Mouse (Mus musculus): ENCODE measurements around the gene Cd6.

The Cd6 gene

DNA sequence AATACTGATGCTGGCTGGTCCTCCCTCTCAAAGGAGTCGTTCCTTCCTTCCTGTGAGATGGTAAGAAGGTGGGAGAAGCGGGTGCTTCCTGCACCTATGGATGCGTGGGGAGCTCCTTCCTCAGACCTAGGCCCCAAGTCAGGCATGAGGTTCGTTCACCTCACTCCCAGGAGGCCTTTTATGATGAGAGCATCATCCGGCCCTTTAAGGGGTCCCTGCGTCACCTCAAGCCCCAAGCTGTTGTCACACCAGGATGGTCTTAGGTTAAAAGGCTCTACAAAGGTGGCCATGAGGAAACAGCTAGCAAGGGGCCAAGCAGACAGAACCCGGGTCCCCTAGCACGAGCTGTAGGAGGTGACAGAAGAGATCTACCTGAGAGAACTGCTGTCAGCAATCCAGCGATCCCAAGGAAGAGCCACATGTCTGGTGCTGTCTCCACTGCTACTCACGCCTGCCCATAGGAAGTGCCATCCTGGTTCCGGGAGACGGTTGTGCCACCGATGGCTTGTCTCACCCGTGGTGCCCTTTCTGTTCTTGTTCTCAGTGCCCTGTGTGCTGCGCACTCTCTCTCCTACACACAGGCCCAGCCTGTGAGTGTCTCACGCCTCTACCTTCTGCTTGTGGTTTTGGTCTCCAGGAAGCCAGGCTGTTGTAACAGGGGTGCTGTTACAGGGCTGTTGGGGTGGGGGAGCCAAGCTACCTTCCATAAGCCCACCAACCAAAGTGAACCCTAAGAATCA, at the start of gene Cd6:
Gene Cd6 (minus strand): TSS at position 623 of the 740 bp plus-strand sequence.
- DNase-seq (ENCODE audit: low read depth, low spot score) = no peak

DNA sequence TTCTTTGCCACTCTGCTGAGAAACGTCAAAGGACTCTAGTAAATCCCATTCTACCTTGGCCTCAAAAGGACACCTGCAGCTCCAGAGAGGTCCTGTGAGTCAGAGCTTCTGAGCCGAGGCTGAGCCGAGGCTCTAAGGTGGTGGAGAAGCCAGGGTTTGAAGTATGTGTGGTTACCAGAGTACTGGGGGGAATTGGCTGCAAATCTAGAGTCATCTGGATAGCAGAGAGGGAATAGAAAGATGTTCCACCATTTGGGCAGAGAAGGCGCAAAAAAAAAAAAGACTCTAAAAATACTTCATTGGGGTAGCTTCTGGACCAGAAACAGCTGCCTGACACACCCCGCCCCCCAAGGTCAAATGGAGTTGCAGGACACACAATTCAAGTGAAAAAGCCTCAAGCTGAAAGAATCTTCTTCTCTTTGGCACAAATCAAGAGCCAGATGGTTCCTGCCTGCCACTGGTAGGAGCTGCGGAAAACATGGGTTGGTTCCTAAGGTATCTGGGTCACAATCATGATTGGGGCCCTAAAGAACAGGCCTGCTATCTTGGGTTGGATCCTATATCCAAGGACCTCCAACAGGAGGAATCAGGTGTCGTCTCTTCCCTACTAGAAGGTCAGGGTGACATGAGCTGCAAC, 48.5 kb upstream of the Cd6 start:
- no peak for DNase-seq (ENCODE audit: low read depth, low spot score)

DNA sequence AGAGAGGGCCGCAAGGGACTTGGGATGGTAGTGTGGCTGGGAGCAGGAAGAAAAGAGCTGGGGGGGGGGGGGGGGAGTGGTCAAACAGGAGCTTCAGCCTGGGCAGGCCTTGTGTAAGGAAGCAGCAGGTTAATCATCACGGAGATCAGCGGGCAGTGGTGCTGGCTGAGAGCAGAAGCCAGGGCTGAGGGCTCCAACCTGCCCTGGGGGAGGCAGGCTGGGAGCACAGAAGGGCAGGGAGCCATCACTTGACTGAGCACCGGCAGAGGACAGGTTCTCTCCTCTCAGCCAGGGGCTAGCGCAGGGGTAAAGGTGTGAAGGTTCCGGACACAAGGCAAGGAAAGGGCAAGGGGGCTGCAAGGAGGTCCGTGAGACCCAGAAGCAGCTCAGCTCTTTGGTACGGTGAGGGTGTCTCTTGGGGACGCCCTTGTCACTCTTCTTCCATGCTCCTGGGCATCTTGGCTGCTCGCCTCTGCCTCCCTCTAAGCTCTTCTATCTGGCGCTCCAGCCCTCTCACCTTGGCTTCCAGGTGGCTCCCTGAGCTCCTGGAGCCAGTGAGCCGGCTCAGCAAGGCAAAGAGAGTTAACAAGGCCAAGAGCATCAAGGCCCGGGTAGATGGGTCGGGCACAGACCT, 41.6 kb upstream of the Cd6 start:
- DNase-seq (ENCODE audit: low read depth, low spot score) = no peak

DNA sequence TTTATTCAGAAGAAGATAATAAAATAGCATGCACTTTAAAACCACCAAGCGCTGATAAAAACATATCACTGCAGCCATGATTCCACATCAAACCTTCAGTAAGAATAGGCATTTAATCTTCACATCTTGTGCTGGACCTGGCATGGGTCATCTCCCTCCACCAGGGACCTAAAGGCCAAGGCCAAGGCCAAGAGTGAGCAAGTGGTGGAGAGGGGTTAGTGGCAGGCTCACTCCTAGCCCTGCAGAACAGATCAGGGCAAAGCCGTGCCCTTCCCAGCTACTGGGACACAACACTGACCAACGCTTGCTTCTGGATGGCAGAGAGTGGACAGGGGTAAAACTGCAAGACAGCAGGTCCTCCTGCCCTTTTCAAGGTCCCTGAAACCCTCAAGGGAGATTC, 40.8 kb upstream of the Cd6 start:
- DNase-seq (ENCODE audit: low read depth, low spot score) = no peak

DNA sequence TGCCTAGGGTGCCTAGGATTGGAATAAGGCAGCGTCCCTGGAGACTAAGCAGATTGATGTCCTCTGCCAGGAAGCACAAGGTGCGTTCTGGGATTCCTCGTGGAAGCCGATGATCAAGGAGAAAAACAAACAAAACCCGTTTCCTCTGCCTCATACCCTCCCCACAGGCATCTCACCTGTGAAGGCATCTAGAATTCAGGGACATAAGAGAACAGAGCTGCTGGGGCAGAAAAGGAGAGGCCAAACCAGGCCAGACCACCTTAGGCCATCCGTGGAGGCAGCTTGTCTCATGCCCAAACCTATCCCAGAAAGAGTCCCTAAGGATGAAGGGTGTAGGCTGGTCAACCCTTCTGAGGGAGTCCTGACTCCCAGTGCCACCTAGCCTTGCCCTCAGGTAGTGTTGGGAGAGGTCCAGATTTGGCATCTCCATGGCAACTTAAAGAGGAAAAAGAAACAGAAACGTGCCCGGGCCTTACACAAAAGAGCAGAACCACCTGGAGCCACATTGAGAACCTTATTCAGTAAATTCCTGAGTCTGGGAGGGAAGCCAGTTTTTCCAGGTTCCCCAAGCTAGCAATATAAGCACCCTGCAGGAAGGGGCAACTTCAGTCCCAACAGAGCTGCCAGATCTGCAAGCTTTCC, 40.1 kb upstream of the Cd6 start, which contains the start of gene Tmem132a:
Gene Tmem132a (minus strand): TSS at position 55 of the 642 bp plus-strand sequence.
- DNase-seq (ENCODE audit: low read depth, low spot score) = no peak

DNA sequence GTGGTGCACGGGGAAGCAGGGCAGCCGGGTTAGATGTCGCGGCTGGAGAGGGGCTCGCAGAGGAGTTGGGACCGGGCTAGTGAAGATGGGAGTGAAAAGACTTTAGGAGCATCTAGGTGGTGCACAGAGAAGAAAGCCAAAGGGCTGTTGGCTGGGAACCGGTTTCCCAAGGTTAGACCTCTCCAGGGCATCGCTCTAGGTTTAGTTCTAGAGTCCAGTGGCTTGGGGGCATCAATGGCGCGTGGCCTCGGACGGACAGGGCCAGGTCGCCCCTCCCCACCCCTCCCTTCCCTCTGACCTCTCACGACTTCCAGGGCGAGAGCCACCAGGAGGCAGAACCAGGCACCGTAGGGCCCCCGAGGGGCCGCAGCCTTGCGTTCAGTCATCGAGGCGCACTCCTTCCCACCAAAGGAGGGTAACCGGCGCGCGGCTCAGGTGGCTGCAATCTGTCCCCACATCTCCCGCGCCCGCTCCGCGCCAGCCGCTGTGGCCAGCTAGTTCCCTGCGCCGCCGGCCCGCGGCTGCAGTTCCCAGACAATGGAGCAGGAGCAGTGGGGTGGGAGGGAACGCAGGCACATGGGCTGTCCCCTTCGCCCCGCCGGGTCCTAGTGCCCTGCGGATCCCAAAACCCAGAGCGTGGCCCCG, 39.5 kb upstream of the Cd6 start:
- peak; percentile 80 for DNase-seq (ENCODE audit: low read depth, low spot score)

DNA sequence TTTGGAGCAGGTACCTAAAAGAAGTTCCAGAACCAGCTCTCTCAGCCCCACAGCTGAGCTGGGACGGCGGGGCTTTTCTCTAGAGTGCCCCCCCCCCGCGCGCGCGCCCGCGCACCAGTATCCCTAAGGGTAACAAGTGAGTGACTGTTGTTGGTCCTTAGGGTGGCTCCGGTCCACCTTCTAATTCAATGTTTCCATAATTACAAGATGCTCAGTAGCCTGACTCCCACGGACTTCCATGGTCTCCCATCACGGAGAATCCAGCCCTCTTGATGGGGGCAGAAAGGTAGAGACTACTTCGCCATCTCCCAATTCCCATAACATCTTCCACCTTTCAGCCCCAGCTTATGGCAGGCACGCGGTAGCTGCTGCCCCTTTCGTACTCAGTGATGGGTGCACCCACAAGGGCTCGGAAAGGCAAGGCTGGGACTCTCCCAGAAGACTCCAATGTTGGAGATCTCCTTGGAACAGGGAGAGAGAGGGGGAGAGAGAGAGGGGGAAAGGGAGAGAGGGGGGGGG, 38.8 kb upstream of the Cd6 start:
- DNase-seq (ENCODE audit: low read depth, low spot score) = no peak

DNA sequence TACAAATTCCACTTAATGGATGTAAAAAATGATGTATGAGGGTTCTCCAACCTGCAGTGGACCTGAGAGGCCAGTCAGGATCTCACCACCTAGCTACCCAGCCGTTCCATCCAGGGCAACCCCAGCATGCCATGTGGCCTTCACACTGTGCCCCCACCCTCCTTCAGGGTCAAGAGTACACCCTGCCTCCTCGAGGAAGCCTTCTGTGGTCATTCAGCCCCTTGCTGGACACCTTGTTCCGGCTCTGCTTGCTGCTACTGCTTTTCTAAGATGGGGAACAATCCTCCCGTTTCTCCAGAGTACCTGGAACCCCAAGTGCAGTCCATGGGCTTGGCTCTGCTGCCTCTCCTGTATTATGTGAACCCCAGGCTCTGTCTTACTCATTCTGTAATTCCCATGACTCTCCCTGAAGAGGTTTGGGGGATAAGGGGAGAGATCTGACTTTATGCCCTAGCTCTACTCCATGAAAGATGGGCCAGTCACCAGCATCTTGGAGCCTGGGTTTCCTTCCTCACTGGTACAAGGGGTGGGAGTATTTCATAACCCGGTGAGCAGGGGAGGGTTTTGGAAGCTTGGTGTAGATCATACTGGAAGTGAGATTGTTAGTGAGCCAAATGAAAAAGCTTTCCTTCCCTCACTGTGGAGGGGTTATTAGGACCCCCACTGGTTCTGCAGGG, 38.2 kb upstream of the Cd6 start:
- no peak for DNase-seq (ENCODE audit: low read depth, low spot score)

DNA sequence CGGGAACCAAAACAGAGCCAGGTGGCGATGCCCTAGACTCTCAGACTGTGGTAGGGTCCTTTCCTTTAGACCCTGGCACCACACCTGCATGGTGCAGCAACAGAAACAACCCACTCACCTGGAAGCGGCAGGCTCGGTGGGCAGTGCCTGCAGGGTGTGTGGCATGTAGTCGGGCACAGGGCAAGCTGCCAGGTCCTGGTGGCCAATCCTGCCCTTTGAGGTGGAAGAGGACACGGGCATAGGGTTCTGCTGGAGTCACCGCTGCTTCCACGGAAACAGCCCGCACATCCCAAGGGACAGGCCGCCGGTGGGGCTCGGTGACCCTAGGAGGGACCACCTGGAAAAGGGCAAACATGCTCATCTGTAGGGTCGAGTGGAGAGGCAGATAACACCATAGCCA, 36.5 kb upstream of the Cd6 start:
- no peak for DNase-seq (ENCODE audit: low read depth, low spot score)

DNA sequence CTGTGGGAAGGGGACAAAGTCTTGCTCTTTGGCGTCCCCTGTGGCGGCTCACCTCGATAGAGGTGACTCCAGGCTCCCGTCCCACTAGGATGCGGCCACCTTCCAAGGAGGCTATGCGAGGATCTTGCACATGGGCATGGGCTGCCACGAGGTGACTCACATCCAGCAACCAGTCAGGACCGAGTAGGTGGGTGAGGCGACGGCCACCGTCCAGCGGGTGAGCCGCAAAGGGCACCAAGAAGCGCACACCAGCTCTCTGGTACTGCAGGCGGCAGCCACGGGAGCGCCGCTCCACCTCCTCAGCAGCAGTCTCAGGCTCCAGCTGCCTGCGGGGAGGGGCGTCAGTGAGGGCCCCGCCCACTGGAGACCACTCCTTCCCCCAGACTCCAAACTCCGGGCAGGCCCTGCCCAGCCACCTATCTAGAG, 30.2 kb upstream of the Cd6 start:
- DNase-seq (ENCODE audit: low read depth, low spot score) = peak; percentile 90

DNA sequence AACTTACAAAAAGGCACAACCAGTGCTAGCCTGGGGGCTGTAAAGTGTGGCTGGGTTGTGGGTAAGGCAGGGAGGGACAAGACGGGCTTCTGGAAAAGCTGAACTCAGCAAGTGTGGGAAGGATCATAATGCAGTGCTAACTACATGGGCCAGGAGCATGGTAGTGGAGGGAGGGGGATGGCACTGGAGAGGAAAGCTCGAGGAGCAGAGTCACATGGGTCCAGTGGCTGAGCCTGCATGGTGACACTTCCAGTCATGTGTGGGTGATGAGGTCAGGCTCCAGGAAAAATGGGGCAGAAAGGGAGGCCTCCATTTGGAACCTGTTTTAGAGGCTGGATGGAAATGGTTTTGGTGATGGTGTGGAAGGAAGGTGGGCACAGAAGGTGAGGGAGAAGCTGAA, 26.7 kb upstream of the Cd6 start:
- no peak for DNase-seq (ENCODE audit: low read depth, low spot score)

DNA sequence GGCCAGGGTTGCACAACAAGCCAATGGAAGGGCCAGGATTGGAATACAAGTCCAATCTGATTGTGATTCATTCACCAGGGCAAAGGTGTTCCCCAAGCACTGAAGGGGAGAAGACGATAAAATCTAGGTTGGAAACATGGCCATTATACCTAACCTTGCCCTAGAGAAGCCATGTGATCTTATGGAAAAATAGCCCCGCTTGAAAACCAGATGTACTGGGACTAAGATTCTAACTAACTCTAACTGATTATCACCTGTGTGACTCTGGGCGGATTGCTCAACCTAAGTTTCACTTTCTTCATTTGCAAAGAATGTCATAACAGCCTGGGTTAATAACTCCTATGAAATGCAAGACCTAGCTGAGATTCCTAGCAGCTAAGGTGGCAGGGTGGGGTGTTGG, 25.6 kb upstream of the Cd6 start:
- no peak for DNase-seq (ENCODE audit: low read depth, low spot score)

DNA sequence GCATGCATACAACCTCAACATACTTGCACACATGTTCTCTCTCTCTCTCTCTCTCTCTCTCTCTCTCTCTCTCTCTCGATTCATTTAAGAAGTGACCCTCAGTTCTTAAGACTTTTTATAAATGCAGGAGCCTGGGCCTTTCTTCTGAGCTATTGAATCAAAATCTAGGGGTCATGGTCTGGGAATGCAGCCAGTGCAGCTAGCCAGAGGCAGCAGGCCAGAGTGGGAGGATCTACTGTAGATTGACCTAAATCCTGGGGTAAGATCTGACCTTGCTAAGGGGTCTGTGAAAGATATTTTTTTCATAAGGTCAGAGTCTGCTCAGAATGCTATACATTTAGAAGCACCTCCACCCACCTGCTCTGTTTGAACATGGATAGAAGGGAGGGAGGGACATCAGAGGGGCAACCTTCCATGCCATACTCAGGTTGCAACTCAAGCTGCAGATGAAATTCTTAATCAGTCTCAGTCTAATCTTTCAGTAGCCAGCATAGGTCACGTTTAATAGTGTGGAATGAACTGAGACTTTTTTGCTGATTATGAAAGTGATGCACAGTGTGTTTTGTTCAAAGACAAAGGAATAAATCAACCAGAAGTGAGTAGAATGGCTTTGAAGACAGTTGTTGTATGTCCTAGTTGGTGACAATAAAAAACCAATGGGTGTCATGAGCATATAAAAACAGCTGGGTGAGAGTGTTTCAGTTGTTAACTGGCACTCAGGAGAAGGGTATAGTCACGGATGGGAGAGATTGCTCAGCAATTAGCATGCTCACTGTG, 17.6 kb upstream of the Cd6 start:
- DNase-seq (ENCODE audit: low read depth, low spot score) = no peak

DNA sequence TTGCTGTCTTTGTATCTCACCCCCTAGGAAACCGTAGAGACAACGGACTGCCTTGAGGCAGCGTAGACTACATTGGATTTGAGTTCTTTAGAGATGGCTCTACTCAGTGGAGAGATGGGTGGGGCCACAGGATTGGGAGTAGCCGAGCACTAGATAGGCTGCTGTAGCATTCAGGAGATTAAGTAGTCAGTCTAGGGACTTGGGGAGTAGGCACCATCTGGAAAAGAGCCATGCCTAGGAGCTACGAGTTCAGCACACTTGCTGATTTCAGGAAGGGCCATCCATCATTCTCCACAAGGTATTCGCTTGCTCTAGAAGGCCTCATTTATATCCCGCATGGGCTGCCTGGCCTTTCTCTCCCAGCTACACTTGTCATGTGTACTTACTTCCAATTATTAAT, 16.3 kb upstream of the Cd6 start:
- DNase-seq (ENCODE audit: low read depth, low spot score) = no peak

DNA sequence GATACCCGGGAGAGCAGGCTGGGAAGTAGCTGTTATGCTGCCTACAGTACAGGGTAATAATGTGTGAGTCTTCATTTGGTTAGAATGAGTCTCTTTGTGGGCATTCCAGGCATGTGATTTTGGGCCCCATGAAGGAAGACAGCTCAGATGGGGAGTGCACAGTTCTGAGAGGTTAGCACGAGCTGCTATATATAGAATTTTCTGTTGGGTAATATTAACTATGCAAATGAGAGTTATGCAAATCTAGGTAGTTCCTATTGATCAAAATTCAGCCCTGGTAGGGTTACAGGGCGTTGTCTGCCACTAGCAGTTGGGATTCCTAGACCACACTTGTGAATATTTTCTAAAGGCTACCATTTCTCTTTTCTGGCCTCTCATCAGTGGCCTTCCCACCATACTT, 15.6 kb upstream of the Cd6 start:
- DNase-seq (ENCODE audit: low read depth, low spot score) = no peak

DNA sequence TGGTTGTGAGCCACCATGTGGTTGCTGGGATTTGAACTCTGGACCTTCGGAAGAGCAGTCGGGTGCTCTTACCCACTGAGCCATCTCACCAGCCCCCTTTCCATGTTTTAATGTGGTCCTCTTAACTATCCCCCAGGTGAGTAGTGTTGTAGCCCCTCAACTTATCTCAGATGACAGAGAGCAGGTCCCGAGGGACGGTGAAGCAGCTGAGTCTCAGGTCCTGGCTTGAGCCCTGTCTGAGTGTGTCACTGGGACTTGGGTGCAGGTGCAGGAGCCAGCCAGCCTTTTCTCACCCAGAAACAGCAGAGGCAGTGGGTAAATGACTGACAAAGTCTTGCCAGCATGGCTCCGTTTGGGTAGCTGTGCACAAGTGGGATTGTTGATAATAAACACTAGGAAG, 14.3 kb upstream of the Cd6 start:
- DNase-seq (ENCODE audit: low read depth, low spot score) = no peak

DNA sequence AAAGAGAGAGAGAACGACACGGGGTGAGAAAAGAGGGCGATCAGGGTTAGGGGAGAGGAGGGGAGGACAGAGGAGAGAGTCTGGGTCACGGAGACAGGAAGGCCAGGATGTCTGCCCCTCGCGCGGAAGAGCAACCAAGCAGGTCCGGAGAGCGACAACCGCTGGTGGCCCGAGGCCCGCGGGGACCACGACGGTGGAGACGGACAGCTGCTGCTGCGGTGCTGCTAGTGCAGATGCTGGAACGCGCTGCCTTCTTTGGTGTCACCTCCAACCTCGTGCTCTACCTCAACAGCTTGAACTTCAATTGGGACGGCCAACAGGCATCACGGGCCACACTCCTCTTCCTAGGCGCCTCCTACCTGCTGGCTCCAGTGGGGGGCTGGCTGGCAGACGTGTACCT, 13.1 kb upstream of the Cd6 start:
- DNase-seq (ENCODE audit: low read depth, low spot score) = no peak

DNA sequence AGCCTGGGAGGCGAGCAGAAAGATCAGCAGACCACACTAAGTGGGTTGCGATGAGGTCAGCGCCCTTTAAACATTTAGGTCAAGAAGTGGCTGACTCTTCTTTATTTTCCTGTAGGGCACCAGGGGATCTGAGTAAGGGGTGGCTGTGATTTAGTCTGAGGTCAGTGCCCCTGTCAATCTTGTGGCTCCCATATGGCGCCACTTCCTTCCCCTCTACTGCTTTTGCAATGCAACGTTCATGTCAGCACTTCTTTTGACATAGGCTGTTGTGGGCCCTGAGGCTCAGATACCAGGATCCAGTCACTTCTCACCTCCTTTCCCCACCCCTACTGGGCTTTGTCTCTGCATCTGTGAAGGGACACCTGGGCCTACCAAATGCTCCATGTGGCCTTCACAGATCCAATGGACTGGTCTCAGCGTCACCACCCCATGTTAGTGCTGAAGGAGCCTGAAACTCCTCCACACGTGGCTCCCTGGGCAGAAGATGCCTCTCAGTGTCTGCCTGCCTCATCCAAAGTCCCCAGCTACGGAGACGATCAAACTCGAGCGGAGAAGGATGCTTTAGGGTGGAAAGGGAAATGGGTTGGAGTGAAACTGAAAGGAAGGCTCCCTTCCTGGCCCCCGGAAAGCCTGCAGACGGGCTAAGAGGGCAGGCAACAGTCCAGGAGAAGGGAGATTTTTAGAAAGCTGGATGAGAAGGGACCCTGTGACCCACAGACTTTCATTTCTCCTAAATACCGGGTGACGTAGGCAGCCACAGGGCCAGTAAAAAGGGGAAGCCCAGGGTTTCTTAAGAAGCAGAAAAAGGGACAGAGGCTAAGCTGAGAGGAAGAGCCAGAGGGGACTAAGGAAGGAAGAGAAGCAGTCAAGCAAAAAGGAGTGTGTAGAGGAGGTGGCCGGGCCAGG, 12.1 kb upstream of the Cd6 start:
- no peak for DNase-seq (ENCODE audit: low read depth, low spot score)

Data from ZHBTc4 (cell line).